Mouse (Mus musculus) erythroid progenitor cell, adult 5-6 weeks (primary cell): ENCODE data around the gene Gpx5. TPM values are rescaled to one million over a fixed set of nuclear protein-coding genes. Genes with fewer than 3 reads are reported as not detected.

Experiments
- ATAC-seq: replicated peaks from 2 replicates; pipeline ENCODE4 v1.8.0; 2016; ENCODE audit warnings: moderate number of reproducible peaks, mild to moderate bottlenecking, moderate TSS enrichment, inconsistent platforms; ENCODE audit not compliant: poor library complexity, low FRiP score, severe bottlenecking
- total RNA-seq, 2 experiments: library from RNA; stranded (forward) in 1 of 2; stranded (reverse) in 1 of 2; fragments of 150-400 nt in 1 of 2; fragments of 186-747, 209-891 nt in 1 of 2; gene quantifications; 2 replicates each; pipeline versions ENCODE4 v1.2.3 to v1.2.4; 2015 to 2017; ENCODE audit warnings: low replicate concordance in 2 of 2

The Gpx5 gene
- total RNA-seq, 2 experiments from 2014 or later, result not detected

- ATAC-seq, result no peak
Measured at GRCm38 (mm10) chr13:21237161-21237560, 55.4 kb downstream of the Gpx5 start.

- no peak for ATAC-seq
Measured at GRCm38 (mm10) chr13:21236714-21237113, 55.8 kb downstream of the Gpx5 start.

Other genes starting within 250 kb of the Gpx5 start
- gene Olfr1370, start 217.8 kb downstream of the Gpx5 start, total RNA-seq (2015; ENCODE audit: low replicate concordance), result not detected in 2 replicates
- gene Olfr1370, start 217.8 kb downstream of the Gpx5 start, total RNA-seq (2017; ENCODE audit: low replicate concordance), result not detected in 2 replicates
- gene Olfr1369-ps1, start 181.2 kb downstream of the Gpx5 start, total RNA-seq (2015; ENCODE audit: low replicate concordance), result not detected in 2 replicates
- not detected in 2 replicates for gene Olfr1369-ps1, start 181.2 kb downstream of the Gpx5 start, total RNA-seq (2017; ENCODE audit: low replicate concordance)
- gene Olfr263, start 163.1 kb downstream of the Gpx5 start, total RNA-seq (2015; ENCODE audit: low replicate concordance), result not detected in 2 replicates
- gene Olfr263, start 163.1 kb downstream of the Gpx5 start, total RNA-seq (2017; ENCODE audit: low replicate concordance), result not detected in 2 replicates
- not detected in 2 replicates for gene Olfr1368, start 146.9 kb downstream of the Gpx5 start, total RNA-seq (2015; ENCODE audit: low replicate concordance)
- gene Olfr1368, start 146.9 kb downstream of the Gpx5 start, total RNA-seq (2017; ENCODE audit: low replicate concordance), result not detected in 2 replicates
- 29.6 and 37.3 TPM in 2 replicates for gene Trim27, start 113.3 kb downstream of the Gpx5 start, total RNA-seq (2015; ENCODE audit: low replicate concordance)
- 60.8 and 61.5 TPM in 2 replicates for gene Trim27, start 113.3 kb downstream of the Gpx5 start, total RNA-seq (2017; ENCODE audit: low replicate concordance)
- not detected in 2 replicates for gene Gpx6, start 19.4 kb upstream of the Gpx5 start, total RNA-seq (2015; ENCODE audit: low replicate concordance)
- not detected in 2 replicates for gene Gpx6, start 19.4 kb upstream of the Gpx5 start, total RNA-seq (2017; ENCODE audit: low replicate concordance)
- not detected in 2 replicates for gene Olfr1367, start 54.2 kb upstream of the Gpx5 start, total RNA-seq (2015; ENCODE audit: low replicate concordance)
- gene Olfr1367, start 54.2 kb upstream of the Gpx5 start, total RNA-seq (2017; ENCODE audit: low replicate concordance), result not detected in 2 replicates
- 2.9 TPM in 1 of 2 replicates, not detected in the other for gene Zscan12, start 70.1 kb upstream of the Gpx5 start, total RNA-seq (2015; ENCODE audit: low replicate concordance)
- gene Zscan12, start 70.1 kb upstream of the Gpx5 start, total RNA-seq (2017; ENCODE audit: low replicate concordance), result 0.98 and 3.3 TPM in 2 replicates
- 33.5 and 39.4 TPM in 2 replicates for gene Zkscan3, start 110.0 kb upstream of the Gpx5 start, total RNA-seq (2015; ENCODE audit: low replicate concordance)
- gene Zkscan3, start 110.0 kb upstream of the Gpx5 start, total RNA-seq (2017; ENCODE audit: low replicate concordance), result 23.8 and 29.0 TPM in 2 replicates
- not detected in 2 replicates for gene Pgbd1, start 148.3 kb upstream of the Gpx5 start, total RNA-seq (2015; ENCODE audit: low replicate concordance)
- not detected in 2 replicates for gene Pgbd1, start 148.3 kb upstream of the Gpx5 start, total RNA-seq (2017; ENCODE audit: low replicate concordance)
- 4.7 and 8.0 TPM in 2 replicates for gene Zscan26, start 161.0 kb upstream of the Gpx5 start, total RNA-seq (2015; ENCODE audit: low replicate concordance)
- gene Zscan26, start 161.0 kb upstream of the Gpx5 start, total RNA-seq (2017; ENCODE audit: low replicate concordance), result 0.98 and 3.2 TPM in 2 replicates
- gene Nkapl, start 175.8 kb upstream of the Gpx5 start, total RNA-seq (2015; ENCODE audit: low replicate concordance), result not detected in 2 replicates
- not detected in 2 replicates for gene Nkapl, start 175.8 kb upstream of the Gpx5 start, total RNA-seq (2017; ENCODE audit: low replicate concordance)
- not detected in 2 replicates for gene Zkscan4, start 186.2 kb upstream of the Gpx5 start, total RNA-seq (2015; ENCODE audit: low replicate concordance)
- gene Zkscan4, start 186.2 kb upstream of the Gpx5 start, total RNA-seq (2017; ENCODE audit: low replicate concordance), result not detected in 2 replicates
- gene Gm10065, start 186.7 kb upstream of the Gpx5 start, total RNA-seq (2015; ENCODE audit: low replicate concordance), result not detected in 2 replicates
- gene Gm10065, start 186.7 kb upstream of the Gpx5 start, total RNA-seq (2017; ENCODE audit: low replicate concordance), result not detected in 2 replicates
- gene AK157302, start 202.5 kb upstream of the Gpx5 start, total RNA-seq (2015; ENCODE audit: low replicate concordance), result 2.9 and 8.4 TPM in 2 replicates
- 2.0 and 4.1 TPM in 2 replicates for gene AK157302, start 202.5 kb upstream of the Gpx5 start, total RNA-seq (2017; ENCODE audit: low replicate concordance)
- gene Gm11273, start 208.7 kb upstream of the Gpx5 start, total RNA-seq (2015; ENCODE audit: low replicate concordance), result 4.2 TPM in 1 of 2 replicates, not detected in the other
- gene Gm11273, start 208.7 kb upstream of the Gpx5 start, total RNA-seq (2017; ENCODE audit: low replicate concordance), result 1.5 TPM in 1 of 2 replicates, not detected in the other
- gene Zkscan8, start 238.4 kb upstream of the Gpx5 start, total RNA-seq (2015; ENCODE audit: low replicate concordance), result 4.0 and 11.7 TPM in 2 replicates
- gene Zkscan8, start 238.4 kb upstream of the Gpx5 start, total RNA-seq (2017; ENCODE audit: low replicate concordance), result 1.3 and 1.7 TPM in 2 replicates